Mouse (Mus musculus) mouse embryonic stem cell (cell line): ENCODE data around the gene Ryr2.
"Not testable (repeated sequence)": the region's sequence is repeated elsewhere in the genome, so short reads cannot be mapped to it uniquely, and the experiment has no call there.

Source experiments
- in situ Hi-C, 2 experiments: fragments of 300-500 bp; cut with MboI; formaldehyde crosslinking; loops; 1 replicate in 1 of 2; 3 replicates in 1 of 2; pipeline ENCODE4 v1.14.3; 2019 to 2020; ENCODE audit warnings: low sequenced_read_pairs in 2 of 2, low pct_unique_long_range_greater_than_20kb in 1 of 2, mixed read lengths in 1 of 2; ENCODE audit not compliant: unreplicated experiment in 1 of 2

The Ryr2 gene

DNA sequence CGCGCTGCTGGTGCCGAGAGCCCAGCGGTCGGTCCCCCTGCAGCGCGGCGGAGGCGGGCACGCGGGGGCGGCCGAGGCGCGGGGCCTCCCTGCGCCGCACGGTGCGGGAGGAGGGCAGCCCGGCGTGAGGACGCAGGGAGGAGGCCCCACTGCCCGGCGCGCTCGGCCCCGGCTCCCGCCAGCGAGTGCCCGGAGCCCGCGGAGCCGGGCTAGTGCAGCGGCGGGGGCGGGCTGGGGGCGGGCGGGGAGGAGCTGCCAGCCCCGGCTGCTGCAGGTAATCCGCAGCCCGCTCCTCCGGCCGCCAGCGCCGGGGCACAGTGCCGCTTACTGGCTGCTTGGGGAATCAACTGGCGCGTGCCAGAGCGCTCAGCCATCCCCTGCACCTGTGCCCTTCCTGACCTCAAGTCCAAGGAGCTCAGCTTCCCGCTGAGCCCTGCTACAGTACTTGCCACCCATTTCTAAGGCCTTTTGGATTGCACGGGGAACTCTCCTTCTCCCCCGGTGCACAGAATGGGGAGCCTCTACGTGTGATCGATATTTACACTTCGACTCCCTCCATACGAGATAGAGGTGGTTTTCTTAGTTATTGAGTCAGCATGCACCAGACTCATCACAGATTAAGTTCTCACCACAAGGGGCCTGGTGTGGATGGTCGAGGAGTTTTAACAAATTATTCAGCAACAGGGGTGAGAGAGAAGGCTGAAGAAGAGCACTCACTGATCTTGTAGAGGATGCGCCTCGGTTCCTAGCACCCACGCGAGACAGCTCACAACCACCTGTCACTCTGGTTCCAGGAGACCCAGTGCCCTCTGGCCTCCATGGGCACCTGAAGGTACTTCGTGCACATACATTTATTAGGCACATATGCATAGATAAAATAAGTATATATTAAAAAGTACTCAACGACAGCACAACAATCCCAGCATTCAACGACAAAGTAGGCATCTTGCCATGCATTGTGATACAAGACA lies at the start of gene Ryr2:
Ryr2 (minus strand) TSS at position 284 of the 971 bp plus-strand sequence.
- in situ Hi-C loops, result no loop called here

DNA sequence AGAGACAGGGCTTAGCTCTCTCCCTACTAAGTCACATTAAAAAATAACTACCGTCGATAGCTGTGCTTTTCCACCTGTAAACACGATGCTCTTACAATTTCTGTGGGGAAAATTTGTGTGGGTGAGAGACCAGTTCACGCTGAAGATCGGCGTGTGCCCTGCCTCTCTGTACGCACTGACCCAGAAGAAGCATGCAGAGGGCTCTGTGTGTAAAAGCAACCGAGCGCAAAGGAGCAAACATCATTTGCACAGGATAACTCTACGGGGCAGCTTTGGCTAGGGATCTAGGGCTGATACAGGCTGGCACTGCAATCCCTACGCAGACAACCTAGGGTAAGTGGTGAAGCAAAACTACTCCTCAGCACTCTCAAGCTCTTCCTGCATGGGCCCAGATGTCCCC lies 47.2 kb upstream of the Ryr2 start:
- in situ Hi-C loops, result no loop called here

DNA sequence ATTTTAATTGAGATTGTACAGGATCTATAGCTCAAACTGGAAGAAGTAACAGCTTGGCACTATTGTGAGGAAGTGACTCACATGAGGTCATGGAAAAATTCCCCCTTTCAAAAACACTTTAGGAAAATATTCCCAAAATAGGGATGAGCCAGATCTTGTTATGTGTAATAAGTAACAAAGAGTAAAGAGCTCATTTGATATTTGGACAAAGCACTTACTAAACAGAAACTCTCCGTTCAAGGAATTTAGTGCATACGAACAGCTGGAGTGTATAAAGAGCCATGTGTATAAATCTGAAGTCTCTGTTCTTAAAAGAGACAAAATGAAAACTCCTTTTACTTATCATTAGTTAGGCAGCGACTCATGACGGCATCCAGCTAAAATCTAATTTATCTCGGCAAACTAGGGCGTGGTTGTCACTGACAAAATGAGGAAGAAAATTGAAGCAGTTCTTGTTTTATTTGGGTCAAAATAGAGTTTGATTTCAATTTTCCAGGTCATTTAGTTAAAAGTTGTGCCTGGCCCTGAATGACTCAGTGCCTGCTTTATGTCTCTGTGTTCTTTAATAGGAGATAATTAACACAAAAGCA lies 40.3 kb upstream of the Ryr2 start:
- in situ Hi-C loops, result no loop called here

DNA sequence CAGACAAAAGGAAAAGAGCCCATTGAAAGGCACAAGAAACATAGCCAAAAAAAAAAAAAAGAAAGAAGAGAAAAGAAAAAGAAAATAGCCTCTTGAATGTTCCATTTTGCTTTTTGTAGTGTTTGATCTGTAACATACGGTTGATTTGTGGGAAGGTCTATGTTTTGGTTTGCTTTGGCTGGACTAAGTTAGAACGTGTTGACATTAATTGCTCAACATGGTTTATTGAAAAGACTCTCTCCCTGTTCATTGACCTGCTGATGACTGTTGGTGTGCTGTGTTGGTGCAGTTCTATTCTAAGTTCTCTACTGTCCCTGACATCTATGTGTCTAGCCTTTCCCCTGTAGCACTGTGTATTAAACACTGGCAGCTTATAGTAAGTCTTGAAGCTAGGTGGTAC lies 39.7 kb upstream of the Ryr2 start:
- in situ Hi-C loops, result no loop called here

DNA sequence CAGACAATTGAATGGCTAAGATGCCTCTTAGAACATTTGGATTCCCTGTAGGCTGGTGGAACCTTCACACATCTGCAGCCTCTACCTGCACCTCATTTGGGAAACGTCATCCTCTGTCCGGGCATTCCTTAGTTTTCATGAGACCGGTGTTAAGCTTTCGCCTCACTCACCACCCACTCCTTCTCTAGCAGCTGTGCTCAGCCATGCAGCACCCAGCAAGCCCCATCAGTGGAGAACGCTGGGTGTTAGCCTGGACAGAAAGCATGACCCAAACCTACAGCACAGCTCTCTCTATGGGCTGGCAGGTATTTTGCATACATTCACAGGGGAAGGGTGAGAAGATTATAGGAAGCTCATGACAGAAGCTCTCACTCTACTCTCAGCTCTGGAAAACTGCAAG lies 36.6 kb upstream of the Ryr2 start:
- in situ Hi-C loops, result no loop called here

DNA sequence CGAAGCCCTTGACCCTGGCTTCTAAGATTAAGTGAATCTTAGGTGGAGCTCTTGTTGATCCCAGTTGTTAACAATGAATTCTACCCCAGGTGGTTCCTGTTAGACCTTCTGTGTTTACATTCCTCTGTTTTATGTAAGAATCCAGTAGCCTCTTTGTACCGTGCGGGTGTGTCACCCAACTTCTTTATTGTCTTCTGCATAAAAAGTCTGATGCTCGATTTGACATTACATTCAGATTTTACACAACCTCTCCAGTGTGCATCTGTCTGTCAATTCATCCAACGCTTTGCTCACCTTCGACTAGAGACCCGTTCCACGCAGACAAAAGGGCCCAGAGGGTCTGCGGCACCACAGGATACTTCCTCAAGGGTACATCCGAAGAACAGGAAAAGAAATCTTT lies 29.7 kb upstream of the Ryr2 start:
- in situ Hi-C loops, result not testable (repeated sequence)

DNA sequence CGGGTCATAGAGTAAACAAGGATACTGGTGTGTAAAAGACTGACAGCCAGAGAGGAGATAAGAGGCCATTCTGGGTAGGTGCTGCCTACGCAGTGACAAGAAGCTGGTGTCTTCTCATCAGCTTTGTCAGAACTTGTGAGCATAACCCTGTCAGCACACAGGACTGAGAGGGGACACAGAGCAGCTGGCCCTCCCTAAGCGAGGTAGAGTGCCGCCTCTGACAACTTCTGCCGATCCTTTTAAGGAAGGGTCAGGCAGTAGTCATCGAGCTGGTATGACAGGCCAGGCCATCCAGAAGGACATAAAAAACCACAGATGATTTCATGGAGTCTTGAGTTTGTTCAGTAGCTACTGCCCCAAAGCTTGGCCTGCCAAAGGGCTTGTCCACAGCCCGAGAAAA lies 26.8 kb upstream of the Ryr2 start:
- in situ Hi-C loops, result no loop called here

DNA sequence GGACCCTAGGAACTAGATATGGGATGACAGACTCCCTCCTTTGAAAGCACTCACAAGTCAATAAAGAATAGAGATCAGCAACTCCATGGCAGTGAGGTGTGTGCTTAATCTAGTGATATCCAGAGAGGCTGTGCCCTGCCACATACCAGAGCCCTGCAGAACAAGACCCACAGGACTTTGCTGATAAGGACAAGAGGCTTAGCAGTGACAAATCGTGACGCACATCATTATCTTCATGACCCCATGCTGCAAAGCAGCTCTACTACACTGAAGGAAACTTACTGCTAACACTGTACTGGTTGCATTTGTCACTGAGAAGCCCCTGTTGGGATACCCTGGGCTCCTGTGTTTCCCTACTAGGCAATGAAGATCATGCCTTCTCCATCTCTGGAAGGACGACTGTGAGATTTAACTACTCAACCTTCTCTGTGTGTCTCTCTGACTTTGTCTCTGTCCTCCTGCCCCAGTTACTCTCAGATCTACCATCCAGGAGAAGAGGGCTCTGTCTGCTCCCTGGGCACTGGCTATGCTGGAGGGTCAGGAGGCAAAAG lies 25.5 kb upstream of the Ryr2 start:
- in situ Hi-C loops, result no loop called here

DNA sequence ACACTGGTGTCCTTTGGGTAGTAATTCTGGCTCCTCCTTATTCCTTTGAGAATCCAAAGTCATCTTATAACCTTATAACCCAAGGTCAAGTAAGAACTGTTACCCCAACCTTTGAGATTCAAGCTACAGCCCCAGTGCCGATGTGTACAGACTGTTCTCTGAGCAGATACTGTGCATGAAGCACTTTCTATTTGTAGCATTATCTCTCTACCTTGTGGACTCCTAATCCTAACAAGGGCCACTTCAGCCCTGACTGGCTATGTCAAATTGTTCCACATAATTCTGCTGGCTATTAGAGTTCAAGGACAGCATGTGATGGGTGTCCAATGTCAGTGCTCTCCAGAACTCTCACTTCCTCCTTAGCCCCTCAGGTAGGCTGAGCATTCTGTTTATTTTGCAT lies 22.4 kb upstream of the Ryr2 start:
- in situ Hi-C loops, result no loop called here

DNA sequence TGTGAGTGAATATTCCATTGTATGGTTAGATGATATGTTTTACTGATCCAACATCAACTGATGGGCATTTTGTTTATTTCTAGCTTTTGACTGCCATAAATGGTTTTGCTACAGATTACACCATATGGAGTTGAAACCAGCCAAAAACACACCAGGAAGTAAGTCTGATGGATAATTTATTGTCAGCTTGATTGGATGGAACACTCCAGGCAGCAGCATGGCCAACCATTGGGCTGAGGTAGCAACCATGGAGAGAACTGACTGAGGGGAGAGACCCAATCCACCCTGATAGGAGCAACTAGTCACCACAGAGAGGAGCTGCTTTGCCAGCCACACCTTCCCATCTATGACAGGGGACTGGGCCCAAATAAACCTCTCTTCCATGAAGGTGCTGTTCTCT lies 19.4 kb upstream of the Ryr2 start:
- in situ Hi-C loops, result no loop called here

DNA sequence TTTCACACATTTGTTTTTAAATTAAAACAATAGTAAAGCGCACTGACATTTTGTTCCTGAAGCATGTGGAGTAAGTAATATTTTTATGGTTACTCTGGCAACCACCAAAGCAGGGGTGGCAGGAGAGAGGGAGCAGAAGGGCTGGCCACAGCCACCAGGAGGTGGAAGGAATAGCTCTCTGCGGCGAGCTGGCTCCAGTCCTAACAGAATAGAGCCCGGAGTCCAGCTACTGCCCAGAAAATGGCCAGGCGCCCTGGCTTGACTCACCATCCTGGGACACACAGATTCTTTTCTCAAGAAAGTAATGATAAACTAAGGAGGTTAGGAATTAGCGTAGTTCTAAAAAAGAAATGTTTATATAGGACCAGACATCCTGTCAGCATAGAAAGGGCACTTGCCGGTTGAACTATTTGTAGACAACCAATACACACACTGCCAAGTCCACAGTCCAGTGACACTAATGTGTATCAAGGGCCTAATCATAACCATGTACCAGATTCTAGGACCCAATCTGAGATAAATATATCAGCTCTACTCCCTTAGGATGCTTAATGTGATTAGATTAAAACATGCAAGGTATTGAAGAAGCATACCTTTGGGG lies 18.3 kb upstream of the Ryr2 start:
- in situ Hi-C loops, result no loop called here

DNA sequence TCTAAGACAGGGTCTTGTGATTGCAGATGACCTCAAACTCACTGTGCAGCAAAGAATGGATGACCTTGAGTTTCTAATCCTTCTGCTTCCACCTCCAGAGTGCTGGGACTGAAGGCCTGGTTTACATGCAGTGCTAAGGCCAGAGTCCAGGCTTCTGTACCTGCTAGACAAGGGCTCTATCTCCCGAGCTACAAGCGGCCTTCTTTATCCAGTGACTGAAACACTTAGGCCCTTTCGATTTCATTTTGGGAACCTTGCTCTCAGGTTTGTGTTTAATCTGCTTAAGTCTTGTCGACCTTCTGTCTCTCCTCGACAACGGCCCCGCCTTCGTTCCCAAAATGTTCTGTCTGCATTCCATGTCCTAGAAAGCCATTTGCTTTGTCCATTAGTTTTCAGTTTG lies 8.8 kb upstream of the Ryr2 start:
- in situ Hi-C loops, result no loop called here

DNA sequence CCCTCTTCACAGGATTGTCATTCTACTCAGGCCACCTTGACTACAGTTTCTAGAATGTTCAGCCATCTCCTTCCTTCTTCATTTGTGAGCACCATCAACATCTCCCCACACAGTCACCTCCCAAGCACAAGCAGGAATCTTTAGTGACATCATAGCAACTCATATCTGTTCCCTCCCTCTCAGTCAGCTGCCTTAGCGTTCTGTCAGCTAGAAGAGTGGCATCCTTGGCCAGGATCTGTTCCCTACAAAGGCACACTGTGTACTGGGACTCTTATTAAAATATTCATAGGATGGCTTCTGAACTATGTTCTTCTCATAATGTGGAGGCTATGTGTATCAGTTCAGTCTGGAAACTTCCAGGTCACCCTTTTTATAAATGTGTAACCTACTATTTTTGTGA lies 8.1 kb upstream of the Ryr2 start:
- in situ Hi-C loops, result no loop called here

DNA sequence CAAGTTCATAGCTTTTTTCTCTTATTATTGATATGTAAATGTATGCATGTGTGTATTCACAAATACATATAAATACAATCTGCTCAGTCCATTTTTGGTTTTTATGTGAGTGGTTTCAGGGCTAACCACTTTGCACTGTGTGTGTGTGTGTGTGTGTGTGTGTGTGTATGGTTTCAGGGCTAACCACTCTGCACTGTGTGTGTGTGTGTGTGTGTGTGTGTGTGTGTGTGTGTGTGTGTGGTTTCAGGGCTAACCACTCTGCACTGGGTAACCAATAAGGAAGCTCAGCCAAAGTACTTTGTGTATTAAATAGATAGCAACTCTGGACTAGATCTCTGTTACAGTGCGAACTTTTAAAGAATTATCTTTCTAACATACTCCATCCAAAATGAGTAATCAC lies 2.2 kb upstream of the Ryr2 start:
- in situ Hi-C loops, result no loop called here

DNA sequence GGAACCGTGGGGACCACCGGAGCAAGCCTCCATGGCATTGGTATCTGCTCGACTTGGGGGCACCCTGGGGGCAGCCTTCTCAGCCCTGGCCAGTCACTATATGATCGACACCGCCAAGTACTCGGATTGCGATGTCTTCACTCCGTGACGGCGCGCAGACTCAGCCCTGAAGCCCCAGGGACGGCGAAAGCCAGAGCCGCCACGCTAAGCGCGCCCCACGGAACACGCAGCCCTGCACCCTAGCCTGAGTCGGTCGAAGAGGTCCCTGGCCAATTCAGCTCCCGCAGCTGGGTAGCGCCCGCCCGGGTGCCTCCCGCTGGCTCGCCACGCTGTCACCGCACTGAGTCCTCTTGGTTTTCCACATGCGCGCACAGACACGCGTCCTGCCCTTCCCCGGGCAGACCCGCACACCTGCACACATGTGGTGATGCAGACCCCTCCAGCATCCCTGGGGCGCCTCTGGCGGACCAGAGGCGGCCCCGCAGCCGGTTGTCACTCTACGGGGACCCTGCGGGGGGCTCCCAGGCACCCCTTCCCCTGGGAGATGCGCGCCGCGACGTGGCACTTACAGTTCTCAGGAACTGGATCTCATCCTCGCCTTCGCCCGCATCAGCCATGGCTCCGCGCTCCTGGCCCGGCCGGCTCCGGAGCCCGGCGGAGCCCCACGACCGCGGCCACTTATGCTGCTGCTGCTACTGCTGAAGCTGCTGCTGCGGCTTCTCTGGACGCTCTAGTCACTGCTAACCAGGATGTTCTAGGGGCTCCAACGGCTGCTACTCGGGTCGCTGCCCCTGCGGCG lies 716 bp downstream of the Ryr2 start:
- in situ Hi-C loops, result no loop called here

DNA sequence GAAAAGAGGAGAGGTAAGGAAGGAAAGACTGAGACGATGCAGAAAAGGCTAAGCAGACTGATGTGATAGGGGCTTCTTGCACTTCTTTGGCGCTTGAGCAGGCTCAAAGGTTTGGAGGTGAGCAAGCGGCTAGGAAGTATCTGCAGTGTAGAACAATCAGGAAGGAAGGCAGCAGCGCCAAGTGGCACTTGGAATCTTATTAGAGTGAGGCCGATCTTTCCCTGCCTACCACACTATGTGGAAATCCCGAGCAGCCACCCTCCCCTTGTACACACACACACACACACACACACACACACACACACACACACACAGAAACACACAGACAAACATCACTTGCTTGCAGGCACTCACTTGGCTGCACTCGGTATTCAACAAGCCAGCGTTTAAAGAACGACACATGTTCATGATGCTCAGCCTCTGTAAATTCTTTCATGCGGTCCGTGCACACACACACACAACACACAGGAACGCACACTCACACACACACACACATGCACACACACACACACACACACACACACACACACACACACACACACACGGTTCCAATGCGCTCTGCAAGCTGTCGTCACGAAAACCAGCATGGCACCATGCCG lies 1.4 kb downstream of the Ryr2 start:
- in situ Hi-C loops, result no loop called here

DNA sequence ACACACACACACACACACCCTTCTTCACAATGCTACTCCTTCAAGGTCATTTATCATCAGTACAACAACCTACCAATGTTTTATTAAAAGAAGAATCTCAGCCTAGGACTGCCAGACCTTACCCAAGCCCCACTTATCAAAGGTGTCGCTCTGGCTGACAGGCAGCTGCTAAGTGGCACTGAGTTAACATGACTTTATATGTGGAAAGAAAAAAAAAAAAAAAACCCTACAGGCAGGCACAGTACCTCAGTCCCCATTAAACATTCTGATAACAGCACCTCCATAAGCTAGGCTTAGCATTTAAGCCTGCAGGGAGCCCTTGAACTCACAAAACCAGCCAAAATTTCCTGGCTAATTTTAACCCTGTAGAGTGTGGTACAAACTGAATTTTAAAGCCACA lies 2.4 kb downstream of the Ryr2 start:
- in situ Hi-C loops, result no loop called here

DNA sequence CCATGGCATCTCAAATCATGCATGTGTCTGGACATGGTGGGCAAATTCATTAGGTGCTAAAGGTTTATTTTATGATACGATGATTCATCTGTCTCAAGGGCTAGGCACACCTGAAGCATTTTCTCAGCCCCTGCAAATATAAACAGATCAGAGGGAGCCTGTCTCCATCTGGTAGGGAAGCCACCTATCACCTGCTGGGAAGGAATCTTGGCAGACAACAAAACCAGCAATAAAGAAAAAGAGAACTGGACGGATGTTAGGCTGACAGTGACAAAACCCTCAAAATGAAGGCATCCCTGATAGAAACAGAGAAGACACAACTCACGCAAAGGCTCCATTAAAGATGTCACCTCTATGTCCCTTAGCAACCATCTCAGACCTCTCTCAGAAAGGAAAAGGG lies 3.7 kb downstream of the Ryr2 start:
- in situ Hi-C loops, result no loop called here
